Mouse (Mus musculus) right cerebral cortex, postnatal 36 days (tissue): ENCODE measurements around the gene Simc1.

Source experiments
- DNase-seq, 2 experiments: peaks; one replicate each; pipeline ENCODE4 v3.0.0; 2022; ENCODE audit warnings: low spot score in 2 of 2, mixed read lengths in 1 of 2

The Simc1 gene

DNA sequence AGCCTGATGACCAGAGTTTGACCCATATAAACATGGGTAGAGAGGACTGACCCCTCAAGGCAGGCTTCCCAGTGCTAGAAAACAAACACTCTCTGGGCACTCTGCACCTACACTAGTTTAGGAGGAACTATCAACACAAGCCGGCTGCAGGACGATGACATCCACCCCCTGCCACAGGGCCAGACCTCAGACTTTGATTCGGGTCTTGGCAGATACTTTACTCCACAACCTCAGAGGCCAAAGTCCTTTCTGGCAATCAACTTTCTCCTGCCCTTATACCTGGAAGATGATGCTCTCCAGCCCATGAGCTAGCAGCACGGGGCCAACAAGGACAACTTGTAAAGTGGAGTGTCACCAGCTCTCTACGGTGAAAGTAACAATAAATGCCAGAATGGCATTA lies 79.3 kb downstream of the Simc1 start:
- DNase-seq, result no peak

DNA sequence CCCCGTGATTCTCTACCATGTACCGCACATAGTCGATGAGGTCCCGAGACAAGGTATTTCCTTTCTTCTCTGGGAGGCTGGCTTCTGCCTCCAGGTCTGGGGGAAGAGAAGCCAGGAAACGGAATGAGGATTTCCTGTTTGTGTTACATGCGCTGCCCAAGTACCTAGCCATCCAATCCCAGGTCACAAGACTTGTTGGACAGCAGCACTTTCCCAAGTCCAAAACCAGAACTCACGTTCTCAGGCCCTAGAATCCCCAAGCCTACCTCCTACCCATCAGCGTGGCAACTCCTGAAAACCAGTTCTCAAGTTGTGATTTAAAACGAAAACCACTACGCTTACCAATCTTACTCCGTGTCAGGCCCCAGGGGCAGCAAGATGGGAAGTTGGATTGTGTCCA lies 82.3 kb downstream of the Simc1 start:
- DNase-seq, result no peak

DNA sequence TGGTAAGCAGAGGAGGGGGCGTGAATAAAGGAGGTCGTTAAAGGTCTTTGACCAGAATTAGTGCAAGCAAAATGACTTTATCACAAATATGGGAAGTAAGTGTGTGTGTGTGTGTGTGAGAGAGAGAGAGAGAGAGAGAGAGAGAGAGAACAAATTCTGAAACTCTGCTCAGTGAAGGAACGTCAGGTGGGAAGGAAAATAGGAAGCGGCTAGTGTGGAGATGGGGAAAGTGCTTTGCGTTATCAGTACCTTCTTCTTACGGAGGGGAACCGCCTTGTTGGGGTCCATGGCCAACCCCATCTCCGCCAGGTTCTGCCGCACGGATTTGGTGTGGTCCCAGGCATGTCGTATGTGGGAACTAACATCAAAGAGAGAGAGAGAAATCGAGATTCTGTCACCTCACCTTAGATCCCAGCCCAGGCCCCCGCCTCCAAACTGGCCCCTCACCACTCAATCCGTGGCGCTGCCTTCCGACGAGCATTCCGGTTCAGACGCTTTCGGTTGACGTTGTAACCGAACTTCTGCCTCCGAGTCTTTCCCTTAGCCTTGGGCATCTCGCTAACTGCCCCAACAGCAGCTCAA lies 85.9 kb downstream of the Simc1 start:
- DNase-seq, result no peak

DNA sequence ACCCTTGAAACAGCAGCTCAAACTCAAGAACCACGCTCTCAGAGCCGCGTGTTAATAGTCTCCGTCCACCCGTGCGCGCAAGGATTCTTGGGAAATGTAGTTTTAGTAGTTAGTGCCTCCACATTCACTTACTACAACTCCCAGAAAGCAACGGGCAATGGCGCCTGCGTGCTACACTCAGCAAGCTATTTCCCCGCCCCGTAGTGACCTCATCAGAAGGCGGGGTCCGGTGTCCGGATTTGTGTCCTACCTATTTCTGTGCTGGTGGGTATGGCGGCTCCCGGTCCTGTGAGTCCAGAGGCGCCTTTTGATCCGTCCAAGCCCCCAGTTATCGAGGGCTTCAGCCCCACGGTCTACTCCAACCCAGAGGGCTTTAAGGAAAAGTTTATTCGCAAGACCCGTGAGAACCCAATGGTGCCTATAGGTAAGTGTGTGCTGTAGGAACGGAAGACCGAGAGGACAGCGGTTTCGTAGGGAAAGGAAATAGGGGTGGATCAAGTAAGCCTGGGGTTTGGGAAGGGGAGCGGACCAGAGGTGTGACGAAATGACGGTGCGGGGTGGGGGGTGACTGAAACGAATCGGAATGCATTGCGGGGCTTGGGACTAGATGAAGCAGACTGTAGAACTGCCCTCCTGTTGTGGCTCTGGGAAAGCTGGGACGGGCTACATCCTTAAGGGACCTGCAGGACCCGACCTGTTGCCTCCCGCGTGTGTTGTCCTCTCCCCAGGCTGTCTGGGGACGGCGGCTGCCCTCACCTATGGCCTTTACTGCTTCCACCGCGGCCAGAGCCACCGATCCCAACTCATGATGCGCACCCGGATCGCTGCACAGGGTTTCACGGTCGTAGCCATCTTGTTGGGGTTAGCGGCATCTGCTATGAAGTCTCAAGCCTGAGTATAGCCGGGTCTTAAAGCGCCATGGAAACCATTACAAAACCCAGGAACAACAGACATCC lies 86.7 kb downstream of the Simc1 start, which contains the start of the genes Nop16 and Higd2a:
Gene Nop16, minus strand, starts transcription at position 95 of the 956 bp plus-strand sequence.
Gene Higd2a, plus strand, starts transcription at position 212 of the 956 bp plus-strand sequence.
- peak; percentile 98 for DNase-seq

DNA sequence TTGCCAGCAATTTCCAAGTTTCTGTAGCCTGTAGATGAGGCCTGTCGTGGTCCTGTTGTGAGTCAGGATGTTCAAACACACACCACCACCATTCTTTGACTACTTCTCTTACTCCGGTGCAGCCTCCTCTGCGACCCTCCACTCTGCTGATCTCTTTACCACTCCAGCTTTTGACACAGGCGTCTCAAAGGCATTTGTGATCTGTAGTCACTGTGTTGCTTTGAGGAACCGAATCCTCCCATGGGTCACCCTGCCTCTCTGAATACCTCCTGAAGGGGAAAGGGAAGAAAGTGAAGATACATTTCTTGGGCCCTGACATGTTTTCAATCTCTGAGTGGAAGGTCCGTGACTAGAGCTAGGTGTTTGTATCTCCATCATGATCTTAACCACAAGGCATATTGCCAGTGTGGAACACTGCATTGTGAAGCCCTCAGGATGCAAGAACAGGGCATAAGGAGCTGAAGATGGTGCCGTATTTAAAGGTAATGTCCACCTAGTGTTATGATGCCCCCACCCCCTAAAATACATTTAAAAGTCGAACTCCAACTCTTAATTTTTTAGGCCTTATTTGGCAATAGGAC lies 88.3 kb downstream of the Simc1 start:
- DNase-seq, result no peak

DNA sequence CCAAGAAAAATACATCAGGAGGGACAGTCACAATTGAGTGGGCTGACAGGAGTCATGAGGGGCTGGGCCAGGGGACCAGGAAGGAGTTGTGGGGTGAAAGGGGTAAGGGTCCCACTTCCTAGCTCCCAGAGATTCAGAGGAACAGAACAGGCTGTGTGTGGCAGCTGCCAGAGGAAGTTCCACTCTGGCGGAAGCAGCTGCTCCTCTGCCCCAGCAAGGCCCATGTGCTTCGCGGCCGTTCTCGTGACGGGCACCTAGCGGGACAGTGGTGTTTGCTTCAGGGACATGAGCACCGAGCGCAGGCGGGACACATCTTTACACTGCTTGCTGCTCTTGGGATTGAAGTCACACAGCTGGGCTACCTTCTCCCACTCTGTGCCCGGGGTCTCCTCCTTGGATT lies 90.0 kb downstream of the Simc1 start:
- no peak for DNase-seq

DNA sequence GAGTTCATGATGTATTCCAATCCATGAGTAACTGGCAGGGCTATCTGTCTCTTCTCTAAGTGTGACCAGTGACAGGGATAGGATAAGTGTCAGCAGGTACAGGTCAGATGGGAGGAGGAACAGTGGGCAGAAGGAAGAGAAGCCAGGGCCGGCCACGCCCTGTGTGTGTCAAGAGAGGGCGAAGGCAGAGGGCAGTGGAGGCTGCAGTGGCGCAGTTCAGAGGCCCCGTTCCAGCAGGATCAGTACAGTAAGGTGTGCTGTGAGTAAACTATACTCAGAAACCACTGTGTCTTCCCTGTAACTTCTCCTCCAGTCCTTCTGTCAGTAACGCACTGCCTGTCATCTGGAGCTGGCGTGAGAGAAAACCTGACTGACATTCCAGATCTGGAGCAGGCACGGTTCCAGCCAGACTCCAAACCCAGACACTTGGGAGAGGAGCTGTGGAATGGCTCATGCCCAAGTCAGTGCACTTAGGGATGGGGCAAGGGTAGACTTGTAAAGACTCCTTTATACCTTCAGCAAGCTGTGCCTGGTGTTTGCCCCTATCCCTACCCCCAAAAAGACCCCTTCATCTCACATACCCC lies 92.6 kb downstream of the Simc1 start:
- no peak for DNase-seq

DNA sequence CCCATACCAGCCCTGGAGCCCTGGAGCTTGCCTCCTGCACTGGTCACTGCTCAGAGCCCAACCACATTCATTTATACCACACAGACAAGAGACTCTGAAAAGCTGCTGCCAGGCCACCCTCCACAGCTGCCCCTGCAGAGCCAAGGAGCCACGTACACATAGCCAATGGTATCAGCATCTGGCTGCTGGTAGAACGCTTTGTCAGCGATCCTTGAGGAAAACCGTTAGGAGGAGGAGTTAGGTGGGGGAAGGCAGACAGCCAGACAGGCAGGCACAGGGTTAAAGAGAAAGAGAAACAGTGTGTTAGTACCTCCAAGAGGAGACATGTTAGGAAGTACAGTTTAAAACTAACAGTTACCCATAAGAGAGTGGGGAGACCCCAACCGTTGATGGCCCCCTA lies 93.3 kb downstream of the Simc1 start:
- no peak for DNase-seq

DNA sequence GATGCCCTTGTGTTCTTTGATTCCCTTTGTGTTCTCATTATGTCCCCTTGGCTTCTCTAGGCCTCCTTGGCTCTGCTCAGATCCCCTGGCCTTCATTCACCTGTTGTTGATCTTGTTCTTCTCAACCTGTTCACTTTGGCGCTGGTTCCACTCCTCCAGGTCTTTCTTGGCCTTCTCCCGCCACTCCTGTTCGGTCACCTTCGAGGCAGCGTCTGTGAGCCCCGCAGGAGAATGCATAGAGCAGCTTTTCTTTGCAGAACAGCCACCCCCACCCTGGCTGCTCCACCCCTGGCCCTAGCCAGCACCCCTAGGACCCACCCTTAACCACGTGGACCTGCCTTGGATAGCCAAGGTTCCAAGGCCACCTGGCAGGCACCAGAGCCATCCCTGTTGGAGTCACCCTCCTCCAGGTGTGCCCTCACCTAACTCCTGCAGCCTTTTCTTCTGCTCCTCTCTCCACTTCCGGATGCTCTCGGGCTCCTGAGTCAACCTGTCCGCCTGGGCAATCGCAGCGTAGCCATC lies 95.1 kb downstream of the Simc1 start:
- DNase-seq, result no peak
